Mouse (Mus musculus) megakaryocyte, embryonic 14.5 days (primary cell): ENCODE results near the gene Olfr523. TPM values are rescaled to one million over a fixed set of nuclear protein-coding genes. Genes with fewer than 3 reads are reported as not detected.

Experiments used
- H3K27me3 ChIP-seq: replicated peaks from 2 replicates; pipeline ENCODE3; 2012; ENCODE audit warnings: inconsistent platforms
- H3K36me3 ChIP-seq: replicated peaks from 2 replicates; pipeline ENCODE3; 2012; ENCODE audit warnings: low read length, inconsistent platforms, mixed read lengths
- H3K4me1 ChIP-seq: 2 replicates; pipeline ENCODE4 v1.6.1; 2012; ENCODE audit warnings: inconsistent platforms
- H3K4me3 ChIP-seq: replicated peaks from 2 replicates; pipeline ENCODE3; 2012; ENCODE audit warnings: moderate library complexity, mild to moderate bottlenecking, inconsistent platforms
- H3K9me3 ChIP-seq: 2 replicates; pipeline ENCODE4 v1.6.1; 2012; ENCODE audit warnings: inconsistent platforms
- FLI1 ChIP-seq: IDR thresholded peaks from 2 replicates; pipeline ENCODE4 v1.6.1; 2012; ENCODE audit warnings: low read length, inconsistent platforms, mixed read lengths
- GATA1 ChIP-seq: IDR thresholded peaks from 3 replicates; pipeline ENCODE4 v1.6.1; 2012; ENCODE audit warnings: mixed read lengths, low read length, inconsistent platforms, borderline replicate concordance
- polyA plus RNA-seq: library from polyadenylated mRNA; stranded (reverse); fragments of >175 nt; gene quantifications from 2 replicates; pipeline ENCODE4 v1.2.3, GENCODE M21; 2012; ENCODE audit warnings: low replicate concordance; ENCODE audit not compliant: insufficient read depth

The Olfr523 gene
- polyA plus RNA-seq, 1 experiment, result not detected

DNA sequence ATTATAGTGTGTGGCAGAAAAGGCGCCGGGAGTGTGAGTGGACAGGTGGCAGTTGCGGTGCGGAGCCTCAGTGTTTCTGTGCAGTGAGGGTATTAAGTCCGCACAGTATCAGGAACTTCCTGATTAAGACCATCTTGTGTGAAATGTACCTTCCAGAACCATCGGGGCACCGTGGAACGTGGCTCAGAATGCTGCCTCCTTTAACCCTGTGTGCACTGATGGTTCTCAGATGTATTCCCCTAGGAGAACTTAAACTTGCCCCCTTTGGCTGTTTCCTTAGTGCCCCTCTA lies 35.1 kb upstream of the Olfr523 start:
- Histone ChIP-seq H3K4me1 (peaks cover 41% of the 10 kb centered on the region), H3K9me3 (no peaks in the 10 kb centered on the region), H3K36me3 (peaks cover 23% of the 10 kb centered on the region)

DNA sequence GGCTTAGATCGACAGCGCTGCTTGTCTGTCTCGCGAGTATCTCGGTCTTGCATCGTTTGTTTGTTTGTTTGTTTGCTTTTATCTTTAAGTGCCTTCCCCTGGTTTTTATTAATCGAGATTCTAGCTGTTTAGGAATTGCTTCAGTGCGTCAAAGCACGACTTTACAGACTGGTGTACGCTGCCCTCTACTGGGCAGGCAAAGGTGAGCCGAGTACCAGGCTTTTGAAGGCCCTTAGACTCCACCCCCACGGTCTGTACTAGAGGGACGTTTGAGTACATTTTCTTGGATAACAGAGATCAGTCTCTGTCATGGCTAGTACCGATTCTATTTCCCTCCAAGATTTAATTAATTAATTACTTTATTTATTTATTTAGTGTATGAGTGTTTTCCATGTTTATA lies 31.7 kb upstream of the Olfr523 start:
- no peak for TF ChIP-seq FLI1
- H3K4me3 ChIP-seq, result peak overlapping the region; percentile 35
- H3K36me3 ChIP-seq, result peaks cover 34% of the 10 kb centered on the region
- peaks cover 16% of the 10 kb centered on the region for H3K4me1 ChIP-seq
- H3K9me3 ChIP-seq, result no peaks in the 10 kb centered on the region
- no peaks in the 10 kb centered on the region for H3K27me3 ChIP-seq

More for the DNA sequence above, 35.1 kb upstream of the Olfr523 start:
- no peaks in the 10 kb centered on the region for H3K27me3 ChIP-seq
- no peak for TF ChIP-seq GATA1
- no peak for TF ChIP-seq FLI1
- H3K4me3 ChIP-seq, result peak overlapping the region; percentile 98

- no peak overlapping the region for H3K4me3 ChIP-seq
- peaks cover 64% of the 10 kb centered on the region for H3K36me3 ChIP-seq
- no peak for TF ChIP-seq GATA1
- no peak for TF ChIP-seq FLI1
- H3K4me1 ChIP-seq, result peaks cover 10% of the 10 kb centered on the region
- H3K27me3 ChIP-seq, result no peaks in the 10 kb centered on the region
- no peaks in the 10 kb centered on the region for H3K9me3 ChIP-seq
These were observed 28.5 kb upstream of the Olfr523 start for GRCm38 (mm10) chr7:140144550-140144949.

DNA sequence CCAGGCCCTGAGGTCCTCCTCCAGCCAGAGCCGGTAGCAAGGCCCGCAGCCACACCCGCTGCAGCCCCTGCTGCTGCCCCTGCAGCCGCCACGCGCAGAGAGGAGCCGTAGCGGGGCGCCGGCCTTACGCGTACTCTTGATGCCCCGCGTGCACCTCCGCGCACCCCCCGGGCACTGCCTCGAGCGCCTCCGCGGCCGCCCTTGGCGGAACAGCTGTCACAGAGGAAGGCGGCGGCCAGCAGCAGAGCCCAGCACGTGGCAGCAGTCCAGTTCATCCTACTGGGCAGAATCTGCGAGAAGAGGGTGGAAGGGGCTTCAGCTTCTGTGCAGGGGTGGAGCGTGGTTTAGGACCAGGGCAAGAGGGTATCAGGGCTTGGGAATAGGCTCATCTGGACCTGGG lies 19.6 kb upstream of the Olfr523 start:
- Histone ChIP-seq H3K36me3 (peaks cover 26% of the 10 kb centered on the region), H3K9me3 (no peaks in the 10 kb centered on the region), H3K27me3 (peaks cover 44% of the 10 kb centered on the region), H3K4me3 (peak overlapping the region; percentile 18), H3K4me1 (peaks cover 13% of the 10 kb centered on the region)
- TF ChIP-seq FLI1 (no peak), GATA1 (no peak)

DNA sequence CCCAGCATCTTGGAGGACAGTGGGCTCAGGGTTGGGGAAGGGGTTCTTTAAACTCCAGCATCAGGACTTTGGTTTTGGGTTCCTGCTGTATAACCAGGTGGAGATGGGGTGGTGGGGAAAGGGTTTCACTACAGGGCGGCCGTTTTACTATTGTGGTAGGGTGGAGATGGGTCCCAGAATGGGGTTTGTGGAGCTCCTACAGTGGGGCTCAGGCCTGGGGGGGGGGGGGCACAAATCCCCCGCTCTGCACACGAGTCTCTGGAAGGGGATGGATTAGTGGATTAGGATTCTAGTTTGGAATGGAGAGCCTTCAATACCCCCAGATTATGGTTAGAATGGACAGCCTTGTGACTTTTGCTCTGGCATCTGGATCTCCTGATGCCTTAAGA lies 19.2 kb upstream of the Olfr523 start:
- no peak for TF ChIP-seq GATA1
- no peak for TF ChIP-seq FLI1
- Histone ChIP-seq H3K4me3 (no peak overlapping the region), H3K4me1 (peaks cover 13% of the 10 kb centered on the region), H3K9me3 (no peaks in the 10 kb centered on the region), H3K27me3 (peaks cover 49% of the 10 kb centered on the region), H3K36me3 (peaks cover 24% of the 10 kb centered on the region)

DNA sequence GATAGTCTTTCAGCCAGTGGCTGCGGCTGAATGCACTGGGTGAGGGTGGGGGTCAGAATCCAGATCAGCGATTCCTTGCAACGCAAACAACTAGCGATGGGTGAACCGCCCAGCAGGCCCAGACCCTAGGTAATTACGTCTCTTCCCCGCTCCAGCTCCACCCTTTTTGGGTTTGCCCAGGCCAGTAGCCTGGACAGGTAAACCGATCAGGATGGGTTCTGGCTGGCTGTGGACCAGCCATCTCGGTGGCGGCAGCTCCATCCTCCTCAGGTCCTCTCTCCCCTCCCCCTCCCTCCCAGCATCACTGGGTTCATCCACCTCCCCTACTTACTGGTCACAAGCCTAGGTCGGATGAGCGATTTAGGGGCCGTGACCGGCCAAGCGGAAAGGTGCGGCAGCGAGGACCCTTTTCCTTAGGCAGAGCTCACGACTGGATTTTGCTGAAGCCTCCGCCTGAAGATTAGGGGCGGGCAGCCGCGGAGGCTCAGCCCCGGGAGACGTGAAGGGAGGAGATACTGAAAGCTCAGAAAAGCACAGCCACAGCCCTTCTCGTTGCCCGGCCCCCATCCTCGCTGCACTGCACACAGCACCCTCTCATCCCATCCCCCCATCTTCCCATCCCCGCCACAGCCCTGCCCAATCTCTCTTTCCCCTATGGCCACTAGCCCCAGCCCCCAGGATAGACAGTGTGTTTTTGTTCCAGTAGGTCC lies 18.6 kb upstream of the Olfr523 start, which contains the start of gene Sprn:
Gene Sprn (minus strand): TSS at position 660 of the 710 bp plus-strand sequence.
- Histone ChIP-seq H3K36me3 (peaks cover 18% of the 10 kb centered on the region), H3K4me1 (peaks cover 13% of the 10 kb centered on the region), H3K27me3 (peaks cover 52% of the 10 kb centered on the region), H3K4me3 (peak within 1 kb of the TSS; percentile 28), H3K9me3 (no peaks in the 10 kb centered on the region)
- TF ChIP-seq FLI1 (no peak), GATA1 (no peak)

DNA sequence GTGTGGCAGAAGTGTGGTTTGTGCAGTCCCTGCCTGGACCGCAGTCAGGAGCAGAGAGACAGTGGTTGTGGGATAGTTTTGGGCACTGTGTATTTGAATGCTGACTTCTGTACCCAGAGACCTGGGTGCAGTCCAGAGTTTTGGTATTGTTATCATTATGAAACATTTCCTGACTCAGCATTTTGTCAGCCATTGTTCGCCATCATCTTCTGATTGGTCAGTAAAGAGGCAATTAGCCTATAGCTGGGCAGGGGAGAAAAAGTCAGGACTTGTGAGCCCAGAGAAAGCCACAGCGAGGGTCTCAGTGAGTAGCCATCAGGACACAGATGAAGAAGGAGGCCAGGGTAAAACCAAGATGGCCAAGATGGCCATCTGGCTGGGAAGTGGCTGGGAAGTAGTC lies 12.7 kb upstream of the Olfr523 start:
- Histone ChIP-seq H3K4me1 (peaks cover 11% of the 10 kb centered on the region; the same call in 1 of the 2 replicates), H3K27me3 (peaks cover 58% of the 10 kb centered on the region), H3K9me3 (no peaks in the 10 kb centered on the region), H3K4me3 (no peak overlapping the region), H3K36me3 (no peaks in the 10 kb centered on the region)
- TF ChIP-seq FLI1, result no peak
- no peak for TF ChIP-seq GATA1

- H3K9me3 ChIP-seq, result peaks cover 13% of the 10 kb centered on the region
- H3K4me1 ChIP-seq, result peaks cover 11% of the 10 kb centered on the region; the same call in 1 of the 2 replicates
- no peaks in the 10 kb centered on the region for H3K36me3 ChIP-seq
- H3K27me3 ChIP-seq, result peaks cover 42% of the 10 kb centered on the region
- no peak within 1 kb of the TSS for H3K4me3 ChIP-seq
- TF ChIP-seq FLI1, result no peak
- no peak for TF ChIP-seq GATA1
These were observed 8.4 kb upstream of the Olfr523 start, which contains the start of gene Olfr522 for GRCm38 (mm10) chr7:140164664-140165063. Gene Olfr522 (minus strand): TSS chr7:140164764.

DNA sequence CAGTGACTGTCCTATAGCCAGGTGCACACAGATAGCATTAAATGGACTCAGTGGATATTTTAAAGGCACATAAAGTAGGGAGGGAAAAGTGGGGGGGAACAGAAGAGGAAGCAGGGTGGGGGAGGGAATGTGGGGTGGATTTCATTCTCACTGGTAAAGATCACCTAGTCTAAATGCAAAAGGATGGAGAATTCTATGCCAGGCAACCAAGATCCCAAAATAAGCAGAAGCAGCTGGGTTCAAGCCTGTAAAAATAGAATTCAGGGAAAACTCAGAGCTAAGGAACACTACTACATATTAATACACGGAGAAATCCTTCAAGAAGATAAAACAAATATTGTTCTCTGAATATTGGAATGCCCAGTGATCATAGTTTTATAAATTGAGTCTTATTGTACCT lies 5.1 kb upstream of the Olfr523 start:
- TF ChIP-seq GATA1 (no peak), FLI1 (no peak)
- Histone ChIP-seq H3K9me3 (peaks cover 21% of the 10 kb centered on the region), H3K36me3 (no peaks in the 10 kb centered on the region), H3K27me3 (peaks cover 29% of the 10 kb centered on the region), H3K4me3 (no peak overlapping the region), H3K4me1 (peaks cover 8% of the 10 kb centered on the region; the same call in 1 of the 2 replicates)

- TF ChIP-seq GATA1 (no peak), FLI1 (no peak)
- Histone ChIP-seq H3K9me3 (peaks cover 21% of the 10 kb centered on the region), H3K4me1 (0 out of 2 replicates have a peak, but pooled peaks cover 1% of the 10 kb centered on the region), H3K4me3 (no peak overlapping the region), H3K36me3 (no peaks in the 10 kb centered on the region), H3K27me3 (peaks cover 29% of the 10 kb centered on the region)
These were observed 3.6 kb upstream of the Olfr523 start for GRCm38 (mm10) chr7:140169386-140169785.

DNA sequence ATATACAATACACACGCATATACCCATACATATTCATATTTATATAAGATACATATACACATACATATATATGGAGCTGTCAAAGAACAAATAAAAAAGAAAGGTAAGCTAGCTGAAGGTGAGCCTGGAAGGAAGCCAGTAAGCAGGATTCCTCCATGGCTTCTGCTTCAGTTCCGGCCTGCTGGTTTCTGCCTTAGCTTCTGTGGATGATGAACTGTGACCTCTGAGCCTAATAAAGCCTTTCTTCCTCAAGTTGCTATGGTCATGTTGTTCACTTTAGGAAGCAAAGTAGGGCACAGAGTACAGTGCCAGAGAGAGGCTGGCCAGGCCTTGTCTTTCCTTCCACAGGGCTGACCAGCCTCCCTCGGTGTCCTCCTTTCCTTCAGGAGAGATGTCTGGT lies 2.2 kb upstream of the Olfr523 start:
- no peak for TF ChIP-seq GATA1
- peaks cover 34% of the 10 kb centered on the region for H3K27me3 ChIP-seq
- peaks cover 21% of the 10 kb centered on the region for H3K9me3 ChIP-seq
- H3K4me3 ChIP-seq, result no peak overlapping the region
- no peaks in the 10 kb centered on the region for H3K36me3 ChIP-seq
- H3K4me1 ChIP-seq, result no peaks in the 10 kb centered on the region
